Mouse (Mus musculus) gastrocnemius, postnatal 4 days (tissue): Measurements from ENCODE around the gene Nrde2. TPM values are rescaled to one million over a fixed set of nuclear protein-coding genes. Genes with fewer than 3 reads are reported as not detected.
"Not testable (repeated sequence)": the region's sequence is repeated elsewhere in the genome, so short reads cannot be mapped to it uniquely, and the experiment has no call there.

Experiments
- DNase-seq, 2 experiments: peaks; one replicate each; pipeline ENCODE4 v3.0.0; 2021 to 2022; ENCODE audit warnings: low spot score in 2 of 2, mixed read lengths in 2 of 2
- long read RNA-seq, 2 experiments: library from polyadenylated mRNA; stranded (forward); transcript quantifications; one replicate each; pipeline ENCODE4 v2.0.0; 2021
- total RNA-seq, 2 experiments: library from RNA; stranded (reverse); gene quantifications; 2 replicates each; pipeline ENCODE4 v1.2.3; 2021

Nrde2 gene
- total RNA-seq = 10 to 100 TPM; 12.6 to 13.0 TPM
- long read RNA-seq, experiment 1, transcript Nrde2-201 (14 exons, 3,718 nt) = major isoform, 6 of 13 reads
- long read RNA-seq, experiment 1, partial matches to known transcripts = 1 of 13 reads
- long read RNA-seq, experiment 1, other reads (novel, unspliced or antisense) = 6 of 13 reads
- long read RNA-seq, experiment 2, transcript Nrde2-201 (14 exons, 3,718 nt) = major isoform, 12 of 31 reads
- long read RNA-seq, experiment 2, partial matches to known transcripts = 7 of 31 reads
- long read RNA-seq, experiment 2, other reads (novel, unspliced or antisense) = 12 of 31 reads

GRCm38 (mm10) chr12:100159261-100159975, at the start of gene Nrde2:
TSS of gene Nrde2 (minus strand) at chr12:100159653.
- peak; percentile 72 to 88 for DNase-seq

- DNase-seq = no peak
Measured at GRCm38 (mm10) chr12:100206926-100207325, 47.5 kb upstream of the Nrde2 start.

- no peak for DNase-seq
Measured at GRCm38 (mm10) chr12:100206521-100206920, 47.1 kb upstream of the Nrde2 start.

GRCm38 (mm10) chr12:100205156-100205555, 45.7 kb upstream of the Nrde2 start:
- no peak for DNase-seq

- DNase-seq = no peak
Measured at GRCm38 (mm10) chr12:100203759-100204158, 44.3 kb upstream of the Nrde2 start.

GRCm38 (mm10) chr12:100201838-100202237, 42.4 kb upstream of the Nrde2 start:
- DNase-seq = peak; percentile 77 to 92

GRCm38 (mm10) chr12:100201363-100201711, 41.9 kb upstream of the Nrde2 start:
- DNase-seq = no peak

- no peak for DNase-seq
Measured at GRCm38 (mm10) chr12:100200645-100201362, 41.4 kb upstream of the Nrde2 start.

- DNase-seq = peak; percentile 49 to 72
Measured at GRCm38 (mm10) chr12:100199891-100200644, 40.6 kb upstream of the Nrde2 start.

- peak; percentile 91 to 95 for DNase-seq
Measured at GRCm38 (mm10) chr12:100198967-100199660, 39.7 kb upstream of the Nrde2 start, which contains the start of gene Calm1. TSS of gene Calm1 (plus strand) at chr12:100199435.

GRCm38 (mm10) chr12:100196786-100197185, 37.3 kb upstream of the Nrde2 start:
- DNase-seq = no peak

GRCm38 (mm10) chr12:100194181-100194580, 34.7 kb upstream of the Nrde2 start:
- no peak for DNase-seq

- no peak for DNase-seq
Measured at GRCm38 (mm10) chr12:100190802-100191201, 31.3 kb upstream of the Nrde2 start.

GRCm38 (mm10) chr12:100187756-100188430, 28.4 kb upstream of the Nrde2 start:
- no peak for DNase-seq

GRCm38 (mm10) chr12:100187013-100187755, 27.7 kb upstream of the Nrde2 start:
- DNase-seq = peak; percentile 96 to 98

- no peak for DNase-seq
Measured at GRCm38 (mm10) chr12:100186376-100186775, 26.9 kb upstream of the Nrde2 start.

- no peak for DNase-seq
Measured at GRCm38 (mm10) chr12:100185897-100186296, 26.4 kb upstream of the Nrde2 start.

GRCm38 (mm10) chr12:100184976-100185375, 25.5 kb upstream of the Nrde2 start:
- not testable (repeated sequence) for DNase-seq

GRCm38 (mm10) chr12:100183970-100184369, 24.5 kb upstream of the Nrde2 start:
- no peak for DNase-seq
